Mouse (Mus musculus): ENCODE results near the gene Wfdc12. TPM values are rescaled to one million over a fixed set of nuclear protein-coding genes. Genes with fewer than 3 reads are reported as not detected.

The Wfdc12 gene
- 2.4 and 2.5 TPM in 2 replicates for polyA plus RNA-seq (2015; fragmentation: Nextera tagmentation; extraction: Ambion mirVana)

DNA sequence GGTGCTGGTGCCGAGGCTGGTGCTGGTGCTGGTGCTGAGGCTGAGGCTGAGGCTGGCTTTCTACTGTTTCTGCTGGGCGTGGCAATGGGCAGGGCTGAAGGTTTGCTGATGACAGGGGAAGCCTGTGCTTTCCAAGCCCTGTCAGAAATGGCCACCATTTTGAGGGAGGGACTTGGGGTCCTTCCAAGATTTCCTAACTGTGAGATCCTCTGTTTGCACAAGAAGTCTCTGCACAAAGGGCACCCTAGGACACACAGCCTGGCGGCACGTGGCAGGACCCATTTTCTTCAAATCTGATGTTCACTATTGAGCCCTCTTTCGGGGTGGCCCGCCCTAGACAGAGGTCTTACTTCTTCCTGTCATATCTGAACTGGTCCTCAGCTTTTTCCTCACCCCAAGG lies at the start of gene Wfdc12:
Gene Wfdc12 (minus strand): TSS at position 33 of the 400 bp plus-strand sequence.
- no peak within 1 kb of the TSS for H3K27ac ChIP-seq (replicated peaks)
- no peak within 1 kb of the TSS for H3K4me2 ChIP-seq (replicated peaks; ENCODE audit: low read depth)
- no peaks in the 10 kb centered on the region for H3K4me1 ChIP-seq (replicated peaks; ENCODE audit: control insufficient read depth, insufficient read depth)
- WGBS, result 69% methylated on average over 6 of the region's 6 CpGs
- H3K27me3 ChIP-seq (ENCODE audit: control insufficient read depth, insufficient read depth, low read length), result no peaks in the 10 kb centered on the region
- DNase-seq (ENCODE audit: low spot score) (no peak), ATAC-seq (ENCODE audit: low FRiP score, low TSS enrichment) (no peak)
- no peaks in the 10 kb centered on the region for H3K36me3 ChIP-seq (ENCODE audit: control insufficient read depth, insufficient read depth, low read length)
- H3K4me3 ChIP-seq (ENCODE audit: low read depth, low read length), result no peak within 1 kb of the TSS
- H3K9me3 ChIP-seq (ENCODE audit: control insufficient read depth, low read length), result no peaks in the 10 kb centered on the region
- H3K9ac ChIP-seq (ENCODE audit: low read length), result no peak within 1 kb of the TSS
- TF ChIP-seq CTCF (IDR thresholded peaks at IDR 0.05; ENCODE audit: low read depth), result no peak
- TF ChIP-seq EP300 (optimal IDR thresholded peaks at IDR 0.05), result no peak

DNA sequence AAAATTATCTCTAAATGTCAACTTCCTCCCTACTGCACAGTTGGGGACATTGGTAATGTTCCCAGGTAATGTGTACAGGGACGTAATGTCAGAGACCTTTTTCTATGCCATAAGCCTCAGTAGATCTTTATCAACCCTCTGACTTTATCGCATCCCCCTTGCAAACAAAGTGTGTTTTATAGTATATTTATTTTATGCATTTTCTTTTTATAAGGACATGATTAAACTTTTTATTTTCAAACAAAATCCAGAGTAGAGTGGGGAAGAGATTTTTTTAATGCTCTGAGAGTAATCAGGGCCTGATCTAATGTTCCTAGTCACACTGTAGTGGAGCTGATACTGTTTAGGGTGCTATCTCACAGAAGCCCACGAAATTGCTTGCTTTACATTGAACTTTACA lies 48.0 kb upstream of the Wfdc12 start, which contains the start of gene Svs2:
Gene Svs2 (minus strand): TSS at position 101 of the 400 bp plus-strand sequence.
- DNase-seq (ENCODE audit: low spot score), result no peak
- H3K27ac ChIP-seq (replicated peaks), result no peak within 1 kb of the TSS
- no peaks in the 10 kb centered on the region for H3K36me3 ChIP-seq (ENCODE audit: control insufficient read depth, insufficient read depth, low read length)
- no peak within 1 kb of the TSS for H3K9ac ChIP-seq (ENCODE audit: low read length)
- WGBS, result 76% methylated on average over 3 of the region's 3 CpGs
- no peak within 1 kb of the TSS for H3K4me2 ChIP-seq (replicated peaks; ENCODE audit: low read depth)
- TF ChIP-seq CTCF (IDR thresholded peaks at IDR 0.05; ENCODE audit: low read depth) (no peak), EP300 (optimal IDR thresholded peaks at IDR 0.05) (no peak)
- H3K27me3 ChIP-seq (ENCODE audit: control insufficient read depth, insufficient read depth, low read length), result no peaks in the 10 kb centered on the region
- H3K4me3 ChIP-seq (ENCODE audit: low read depth, low read length), result no peak within 1 kb of the TSS
- no peak for ATAC-seq (ENCODE audit: low FRiP score, low TSS enrichment)
- no peaks in the 10 kb centered on the region for H3K4me1 ChIP-seq (replicated peaks; ENCODE audit: control insufficient read depth, insufficient read depth)
- no peaks in the 10 kb centered on the region for H3K9me3 ChIP-seq (ENCODE audit: control insufficient read depth, low read length)

- Histone ChIP-seq H3K9me3 (ENCODE audit: control insufficient read depth, low read length) (no peaks in the 10 kb centered on the region), H3K27ac (replicated peaks) (no peak overlapping the region), H3K4me3 (ENCODE audit: low read depth, low read length) (no peak overlapping the region), H3K4me2 (replicated peaks; ENCODE audit: low read depth) (no peak overlapping the region), H3K9ac (ENCODE audit: low read length) (no peak overlapping the region), H3K27me3 (ENCODE audit: control insufficient read depth, insufficient read depth, low read length) (no peaks in the 10 kb centered on the region), H3K4me1 (replicated peaks; ENCODE audit: control insufficient read depth, insufficient read depth) (no peaks in the 10 kb centered on the region), H3K36me3 (ENCODE audit: control insufficient read depth, insufficient read depth, low read length) (no peaks in the 10 kb centered on the region)
- WGBS, result 59% methylated on average over 8 of the region's 8 CpGs
- no peak for TF ChIP-seq CTCF (IDR thresholded peaks at IDR 0.05; ENCODE audit: low read depth)
- no peak for TF ChIP-seq EP300 (optimal IDR thresholded peaks at IDR 0.05)
- peak; percentile 79 for ATAC-seq (ENCODE audit: low FRiP score, low TSS enrichment)
- DNase-seq (ENCODE audit: low spot score), result peak; percentile 59
Measured at GRCm38 (mm10) chr2:164232671-164233070, 42.3 kb upstream of the Wfdc12 start.

DNA sequence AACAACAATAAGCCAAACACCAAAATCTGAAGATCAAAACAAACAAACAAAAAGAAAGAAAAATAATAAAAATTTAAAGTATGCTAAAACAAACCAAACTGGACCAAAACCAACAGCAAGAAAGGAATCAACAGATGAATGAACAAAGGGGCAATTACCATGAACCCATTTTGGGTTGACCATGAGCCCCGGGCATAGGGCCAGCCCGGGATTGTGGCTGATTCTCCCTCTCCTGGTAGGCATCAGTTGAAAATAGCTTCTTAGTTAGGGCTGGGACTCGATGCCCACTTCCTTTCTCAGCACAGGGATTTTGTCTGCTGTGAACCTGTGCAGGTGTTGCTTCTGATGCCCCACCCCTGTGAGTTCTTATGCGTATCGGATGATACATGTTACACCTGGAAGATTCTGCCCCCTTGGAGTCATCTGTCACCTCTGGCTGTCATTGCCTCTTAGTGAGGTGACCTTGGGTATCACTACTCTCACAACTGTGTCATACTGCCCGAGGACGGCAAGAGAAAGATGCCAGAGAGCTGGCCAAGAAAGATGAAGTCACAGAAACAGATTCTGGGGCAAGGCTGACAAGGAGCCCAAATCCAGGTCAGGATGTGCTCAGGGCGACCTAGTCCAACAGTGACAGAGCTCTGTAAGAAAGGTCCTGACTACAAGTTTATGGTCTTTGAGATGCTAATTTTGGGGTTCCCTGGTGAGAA lies 38.1 kb upstream of the Wfdc12 start:
- no peak overlapping the region for H3K4me3 ChIP-seq (ENCODE audit: low read depth, low read length)
- no peak overlapping the region for H3K9ac ChIP-seq (ENCODE audit: low read length)
- DNase-seq (ENCODE audit: low spot score) (no peak), ATAC-seq (ENCODE audit: low FRiP score, low TSS enrichment) (no peak)
- H3K36me3 ChIP-seq (ENCODE audit: control insufficient read depth, insufficient read depth, low read length), result no peaks in the 10 kb centered on the region
- H3K4me1 ChIP-seq (replicated peaks; ENCODE audit: control insufficient read depth, insufficient read depth), result no peaks in the 10 kb centered on the region
- WGBS, result 84% methylated on average over 8 of the region's 8 CpGs
- no peak overlapping the region for H3K27ac ChIP-seq (replicated peaks)
- TF ChIP-seq CTCF (IDR thresholded peaks at IDR 0.05; ENCODE audit: low read depth) (no peak), EP300 (optimal IDR thresholded peaks at IDR 0.05) (no peak)
- no peaks in the 10 kb centered on the region for H3K27me3 ChIP-seq (ENCODE audit: control insufficient read depth, insufficient read depth, low read length)
- no peak overlapping the region for H3K4me2 ChIP-seq (replicated peaks; ENCODE audit: low read depth)
- no peaks in the 10 kb centered on the region for H3K9me3 ChIP-seq (ENCODE audit: control insufficient read depth, low read length)

GRCm38 (mm10) chr2:164221522-164221921 lies 31.1 kb upstream of the Wfdc12 start, which contains the start of gene Wfdc15b:
Wfdc15b (minus strand) TSS chr2:164221660.
- H3K4me1 ChIP-seq (replicated peaks; ENCODE audit: control insufficient read depth, insufficient read depth), result no peaks in the 10 kb centered on the region
- DNase-seq (ENCODE audit: low spot score) (no peak), ATAC-seq (ENCODE audit: low FRiP score, low TSS enrichment) (no peak)
- 0 out of 2 replicates have a peak within 1 kb of the TSS, but pooled peaks have one; percentile 2 for H3K4me2 ChIP-seq (replicated peaks; ENCODE audit: low read depth)
- TF ChIP-seq CTCF (IDR thresholded peaks at IDR 0.05; ENCODE audit: low read depth) (no peak), EP300 (optimal IDR thresholded peaks at IDR 0.05) (no peak)
- no peak within 1 kb of the TSS for H3K4me3 ChIP-seq (ENCODE audit: low read depth, low read length)
- H3K9ac ChIP-seq (ENCODE audit: low read length), result no peak within 1 kb of the TSS
- H3K27me3 ChIP-seq (ENCODE audit: control insufficient read depth, insufficient read depth, low read length), result no peaks in the 10 kb centered on the region
- H3K27ac ChIP-seq (replicated peaks), result no peak within 1 kb of the TSS
- H3K9me3 ChIP-seq (ENCODE audit: control insufficient read depth, low read length), result no peaks in the 10 kb centered on the region
- H3K36me3 ChIP-seq (ENCODE audit: control insufficient read depth, insufficient read depth, low read length), result no peaks in the 10 kb centered on the region
- WGBS, result 33% methylated on average over 11 of the region's 11 CpGs

DNA sequence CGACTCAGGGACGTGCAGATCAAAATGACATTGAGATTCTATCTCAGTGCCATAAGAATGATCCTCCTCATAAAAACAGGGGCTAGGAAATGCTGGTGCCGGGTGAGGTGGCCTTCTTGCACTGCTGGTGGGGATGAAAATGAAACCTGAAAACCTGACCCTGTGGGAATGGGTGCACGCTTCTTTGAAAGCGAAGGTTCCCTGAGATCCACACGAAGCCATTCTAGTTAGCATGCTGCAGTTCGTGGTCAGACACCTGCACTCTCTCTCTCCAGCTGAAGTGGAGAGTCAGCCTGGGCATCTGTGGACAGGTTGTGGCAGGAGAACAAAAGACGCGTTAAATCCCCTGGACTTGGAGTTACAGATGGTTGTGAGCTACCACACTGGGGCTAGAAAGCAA lies 28.9 kb upstream of the Wfdc12 start:
- Histone ChIP-seq H3K27ac (replicated peaks) (no peak overlapping the region), H3K27me3 (ENCODE audit: control insufficient read depth, insufficient read depth, low read length) (no peaks in the 10 kb centered on the region), H3K9ac (ENCODE audit: low read length) (no peak overlapping the region), H3K4me2 (replicated peaks; ENCODE audit: low read depth) (no peak overlapping the region), H3K4me1 (replicated peaks; ENCODE audit: control insufficient read depth, insufficient read depth) (no peaks in the 10 kb centered on the region), H3K9me3 (ENCODE audit: control insufficient read depth, low read length) (no peaks in the 10 kb centered on the region), H3K36me3 (ENCODE audit: control insufficient read depth, insufficient read depth, low read length) (no peaks in the 10 kb centered on the region), H3K4me3 (ENCODE audit: low read depth, low read length) (no peak overlapping the region)
- no peak for TF ChIP-seq EP300 (optimal IDR thresholded peaks at IDR 0.05)
- no peak for TF ChIP-seq CTCF (IDR thresholded peaks at IDR 0.05; ENCODE audit: low read depth)
- WGBS, result 84% methylated on average over 9 of the region's 9 CpGs
- no peak for ATAC-seq (ENCODE audit: low FRiP score, low TSS enrichment)
- DNase-seq (ENCODE audit: low spot score), result no peak

Data from stomach, postnatal 0 days (tissue).